Mouse (Mus musculus): ENCODE data around the gene Rras2.

Rras2 gene

DNA sequence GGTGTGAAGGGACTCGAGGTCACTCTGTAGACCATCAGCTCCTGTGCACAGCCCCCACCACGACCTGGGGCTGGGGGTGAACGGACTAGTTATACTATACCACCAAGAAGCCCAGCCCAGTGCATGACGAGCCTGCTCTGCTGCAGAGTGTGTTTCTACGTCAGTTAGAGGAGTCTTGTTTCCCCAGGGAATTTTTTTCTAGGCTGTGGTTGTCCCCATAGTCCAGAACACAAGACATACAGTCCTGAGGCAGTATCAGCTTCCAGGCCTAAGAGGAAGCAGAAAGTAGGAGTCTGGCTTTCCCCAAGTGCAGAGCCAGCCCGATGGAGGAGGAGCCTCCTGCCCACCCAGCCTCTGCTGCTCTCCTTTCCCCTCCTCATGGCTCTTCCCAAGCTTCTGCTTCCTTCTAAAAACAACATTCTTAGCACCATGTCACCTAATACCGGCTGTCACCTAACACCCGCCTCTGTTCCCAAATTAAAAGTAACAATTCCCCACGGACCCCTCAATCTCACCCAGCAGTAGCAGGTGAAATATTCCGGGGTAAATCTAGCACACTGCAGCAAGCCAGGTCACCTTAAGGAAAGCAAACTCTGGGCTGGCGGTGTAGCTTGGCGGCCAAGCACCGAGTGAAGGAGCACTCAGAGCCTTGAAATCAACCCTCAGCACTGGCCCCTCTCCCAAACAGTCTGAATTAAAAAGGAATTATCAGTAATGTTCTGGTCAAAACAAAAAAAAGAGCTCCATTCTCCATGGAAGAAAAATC is 45.5 kb downstream of the Rras2 start:
- peak in 1 of 2 experiments; percentile 48 for DNase-seq (ENCODE audit: low spot score in 2 of 2)

DNA sequence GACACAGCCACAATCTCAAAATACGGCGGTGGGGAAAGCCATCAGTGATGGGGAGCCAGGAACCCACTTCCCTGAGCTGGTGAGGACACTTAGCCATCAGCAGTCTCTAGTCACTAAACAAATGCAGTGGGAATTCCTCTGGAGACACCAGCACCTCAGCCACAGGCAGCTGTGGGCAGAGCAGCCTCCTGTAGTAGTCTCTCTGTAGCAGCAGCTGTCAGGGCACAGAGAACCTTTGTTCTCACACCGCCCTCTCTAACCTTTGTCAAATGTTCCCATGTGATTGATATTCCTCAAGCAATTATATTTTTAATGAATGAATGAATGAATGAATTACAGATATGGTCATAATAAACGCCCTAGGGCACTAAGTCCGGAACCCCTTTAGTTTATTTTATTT is 46.2 kb downstream of the Rras2 start:
- no peak for DNase-seq (ENCODE audit: low spot score in 2 of 2)

DNA sequence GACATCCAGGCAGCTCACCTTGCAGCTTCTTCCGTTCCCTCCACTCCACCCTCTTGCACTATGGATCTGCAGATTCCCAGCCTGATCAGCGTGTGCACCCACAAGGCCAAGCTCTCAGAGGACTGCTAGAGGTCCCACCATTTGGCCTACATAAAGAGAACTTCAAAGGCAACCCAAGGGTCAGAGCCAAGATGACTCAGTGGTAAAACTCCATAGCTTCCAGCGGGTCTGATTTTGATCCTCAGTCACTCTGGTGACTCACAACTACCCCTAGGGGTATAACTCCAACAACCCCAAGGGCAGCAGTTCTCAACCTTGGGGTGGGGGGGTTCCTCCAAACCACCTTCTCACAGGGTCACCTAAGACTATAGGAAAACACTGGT is 47.1 kb downstream of the Rras2 start:
- DNase-seq (ENCODE audit: low spot score in 2 of 2) = no peak

DNA sequence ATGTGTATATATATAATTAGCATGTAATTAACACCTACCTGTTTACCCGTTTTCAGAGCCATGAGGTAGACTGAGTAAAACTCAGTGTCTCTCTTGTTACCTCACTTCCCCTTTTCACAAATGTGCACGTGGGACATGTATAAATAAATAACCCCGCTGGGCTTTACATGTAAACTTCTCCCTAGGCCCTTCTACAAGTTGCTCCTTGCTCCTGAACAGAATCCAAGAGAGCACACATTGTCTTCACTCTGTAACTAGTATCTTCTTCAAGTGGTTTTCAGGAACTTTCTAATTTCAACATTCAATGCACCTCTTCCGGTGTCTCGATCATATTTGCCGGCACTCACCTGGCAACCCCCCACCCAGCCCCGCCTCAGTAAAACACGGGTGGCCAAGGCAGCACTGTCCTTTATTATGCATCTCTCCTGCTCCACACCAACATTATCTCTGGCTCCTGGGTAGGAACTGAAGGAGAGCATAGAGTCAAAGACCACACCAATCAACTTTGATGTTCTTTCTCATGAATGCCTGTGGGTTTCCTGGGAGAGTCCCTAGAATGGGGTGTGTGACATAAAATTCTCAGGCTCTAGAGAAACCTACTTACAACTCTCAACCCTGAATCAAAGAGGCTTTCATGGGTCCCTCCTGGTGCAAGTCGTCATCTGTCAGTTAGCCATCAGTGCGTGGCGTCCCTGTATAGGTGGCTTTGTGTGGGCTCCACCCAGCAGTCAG is 47.7 kb downstream of the Rras2 start:
- DNase-seq (ENCODE audit: low spot score in 2 of 2) = no peak

DNA sequence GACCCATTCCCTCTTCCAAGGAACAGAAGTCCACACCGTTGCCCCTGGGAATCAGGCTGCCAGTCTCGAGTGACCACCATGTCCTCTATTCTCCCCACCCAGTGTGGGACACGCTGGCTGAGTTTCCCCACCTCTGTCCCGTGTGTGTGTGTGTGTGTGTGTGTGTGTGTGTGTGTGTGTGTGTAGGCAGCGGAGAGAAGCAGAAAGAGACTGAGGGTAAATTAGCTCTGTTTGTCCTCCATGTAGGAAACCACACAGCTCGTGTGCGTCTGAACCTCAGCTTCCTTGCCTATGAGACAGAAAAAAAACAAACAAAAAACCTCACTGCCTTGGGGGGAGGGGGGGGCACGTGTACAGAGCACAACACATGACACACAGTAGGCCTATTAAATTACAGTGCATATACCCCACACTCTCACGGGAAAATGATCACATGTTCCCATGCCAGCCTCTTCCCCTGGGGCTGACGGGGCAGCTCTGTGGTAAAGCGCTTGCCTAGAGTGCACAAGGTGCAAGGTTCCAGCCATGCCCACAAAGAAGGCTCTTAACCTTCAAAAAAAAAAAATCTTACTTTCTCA is 48.5 kb downstream of the Rras2 start:
- DNase-seq (ENCODE audit: low spot score in 2 of 2) = no peak

DNA sequence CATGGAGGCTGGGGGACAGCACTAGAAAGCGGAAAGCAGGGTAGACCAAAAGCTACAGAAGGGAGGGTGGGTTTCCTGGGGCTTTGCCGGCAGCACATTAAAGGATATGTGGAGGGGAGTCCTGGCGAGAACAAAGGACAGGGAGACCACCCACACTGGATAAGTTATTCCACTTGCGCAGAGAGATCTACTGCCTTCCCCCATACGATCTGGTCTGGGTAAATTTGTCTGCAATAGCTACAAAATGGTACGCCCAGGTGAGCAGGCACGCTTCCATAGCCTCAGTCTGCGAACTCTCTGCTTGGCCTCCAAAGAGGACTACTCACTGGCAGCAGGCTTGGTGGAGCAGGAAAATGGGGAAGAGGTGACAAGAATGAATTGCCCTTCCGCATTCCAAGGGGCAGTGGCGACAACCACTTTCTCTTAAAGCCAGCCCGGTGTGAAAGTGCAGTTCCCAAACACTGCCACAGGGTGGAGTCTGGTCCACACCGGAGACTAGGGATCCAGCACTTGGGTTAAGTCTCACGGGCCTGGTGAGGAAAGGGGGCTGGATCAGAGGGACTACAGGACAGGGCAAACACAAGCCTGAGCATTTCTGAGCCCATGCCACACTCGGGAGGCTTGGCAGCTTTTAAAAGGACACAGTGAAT is 50.9 kb downstream of the Rras2 start:
- peak; percentile 71 for DNase-seq (ENCODE audit: low spot score in 2 of 2)

DNA sequence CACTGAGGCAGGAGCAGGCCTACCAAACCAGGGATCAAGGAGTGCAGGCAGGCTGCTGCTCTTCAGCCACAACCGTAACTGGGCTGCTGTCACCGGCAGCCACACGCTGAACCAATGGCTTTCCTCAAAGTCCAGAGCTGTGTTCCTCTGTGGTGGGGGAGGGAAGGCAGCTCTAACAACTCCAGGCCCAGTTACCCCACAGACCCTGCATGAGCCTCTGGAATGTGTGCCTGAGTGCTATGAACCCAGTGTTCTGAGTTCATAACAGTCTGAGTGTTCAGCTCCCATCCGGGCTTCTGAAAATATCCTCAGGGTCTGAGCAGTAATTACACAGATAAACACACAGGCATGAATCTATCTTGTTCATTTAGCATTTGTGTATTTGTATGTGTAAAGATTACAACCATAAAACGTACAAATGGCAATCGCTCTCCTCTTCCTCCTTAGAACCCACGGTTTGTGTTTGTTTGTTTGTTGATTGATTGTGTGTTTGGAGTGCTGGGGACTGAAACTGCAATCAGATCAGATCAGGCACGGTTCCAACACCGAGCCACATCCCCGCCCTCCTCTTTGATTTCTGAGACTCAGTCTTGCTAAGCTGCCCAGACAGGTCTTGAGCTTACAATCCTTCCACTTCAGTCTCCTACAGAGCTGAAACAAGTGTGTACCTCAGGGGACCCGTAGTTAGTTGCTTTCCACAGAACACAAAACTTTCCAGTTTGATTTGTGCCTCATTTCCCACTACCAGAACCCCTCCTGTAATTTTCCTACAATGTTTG is 52.0 kb downstream of the Rras2 start:
- DNase-seq (ENCODE audit: low spot score in 2 of 2) = no peak

DNA sequence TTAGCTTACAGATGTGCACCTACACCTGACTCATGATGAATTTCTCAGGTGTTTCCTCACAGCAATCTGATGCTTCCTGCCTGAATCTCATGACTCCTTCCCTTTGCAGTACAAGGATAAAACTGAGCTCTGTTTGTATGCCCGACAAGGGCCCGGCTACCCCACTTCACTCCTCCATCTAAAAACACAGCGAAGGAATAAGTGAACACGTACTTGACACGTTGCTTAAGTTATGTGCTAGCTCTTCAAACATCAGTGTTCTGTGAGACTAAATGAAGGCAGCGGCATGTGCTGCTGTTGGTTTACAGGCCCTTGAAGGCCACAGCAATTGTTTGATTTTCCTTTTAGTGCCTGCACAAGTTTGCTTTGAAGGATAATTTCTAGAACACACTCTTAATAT is 53.6 kb downstream of the Rras2 start:
- no peak for DNase-seq (ENCODE audit: low spot score in 2 of 2)

DNA sequence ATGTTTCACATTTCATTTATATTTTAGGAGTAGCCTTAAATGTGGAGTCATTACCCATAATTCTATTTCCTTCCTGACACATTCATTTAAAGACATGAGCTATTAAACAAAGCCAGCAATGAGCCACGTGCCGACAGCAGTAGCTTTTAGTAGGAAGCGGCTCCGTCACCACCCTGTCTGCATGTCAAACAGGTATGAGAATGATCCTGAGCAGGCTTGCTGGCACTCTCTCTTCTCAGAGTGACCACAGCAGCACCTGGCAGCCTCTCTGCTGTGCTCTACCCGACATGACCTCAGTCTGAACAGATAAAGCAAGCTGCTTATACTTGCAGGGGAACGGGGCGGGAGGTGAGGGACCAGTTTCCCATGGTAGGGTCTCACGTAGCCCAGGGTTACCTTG is 54.0 kb downstream of the Rras2 start:
- peak in 1 of 2 experiments; percentile 64 for DNase-seq (ENCODE audit: low spot score in 2 of 2)

DNA sequence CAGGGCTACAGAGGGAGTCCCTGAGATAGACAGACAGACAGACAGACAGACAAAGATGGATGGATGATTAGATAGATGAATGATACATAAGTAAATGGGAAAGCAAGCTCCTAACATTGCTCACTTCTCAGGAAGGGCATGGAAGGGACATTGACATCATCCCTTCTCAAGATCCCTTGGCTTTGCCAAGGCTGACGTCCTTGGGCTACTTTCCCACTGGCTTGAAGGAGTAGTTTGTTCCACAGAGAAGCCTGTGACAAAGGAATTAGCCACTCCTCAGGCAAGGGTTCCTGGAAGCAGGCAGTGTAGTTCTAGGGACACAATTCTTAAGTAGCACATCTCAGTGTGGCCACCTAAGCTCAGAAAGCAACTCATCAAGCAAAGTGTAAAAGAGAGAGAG is 55.1 kb downstream of the Rras2 start:
- no peak for DNase-seq (ENCODE audit: low spot score in 2 of 2)

DNA sequence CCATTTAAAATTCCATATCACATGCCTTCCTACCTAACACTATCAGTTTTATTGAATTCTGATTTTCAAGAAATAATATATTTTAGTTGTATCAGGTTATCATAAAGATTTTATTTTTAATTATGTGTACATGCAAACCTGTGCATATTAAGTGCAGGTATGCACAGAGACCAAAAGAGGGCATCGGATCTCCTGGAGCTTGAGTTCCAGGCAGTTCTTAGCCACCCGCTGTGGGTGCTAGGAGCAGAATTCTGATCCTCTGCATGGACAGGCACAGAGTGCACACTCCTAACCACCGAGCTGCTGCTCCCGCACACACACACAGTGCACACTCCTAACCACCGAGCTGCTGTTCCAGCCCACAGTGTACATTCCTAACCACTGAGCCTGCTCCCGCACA is 57.1 kb downstream of the Rras2 start:
- no peak for DNase-seq (ENCODE audit: low spot score in 2 of 2)

DNA sequence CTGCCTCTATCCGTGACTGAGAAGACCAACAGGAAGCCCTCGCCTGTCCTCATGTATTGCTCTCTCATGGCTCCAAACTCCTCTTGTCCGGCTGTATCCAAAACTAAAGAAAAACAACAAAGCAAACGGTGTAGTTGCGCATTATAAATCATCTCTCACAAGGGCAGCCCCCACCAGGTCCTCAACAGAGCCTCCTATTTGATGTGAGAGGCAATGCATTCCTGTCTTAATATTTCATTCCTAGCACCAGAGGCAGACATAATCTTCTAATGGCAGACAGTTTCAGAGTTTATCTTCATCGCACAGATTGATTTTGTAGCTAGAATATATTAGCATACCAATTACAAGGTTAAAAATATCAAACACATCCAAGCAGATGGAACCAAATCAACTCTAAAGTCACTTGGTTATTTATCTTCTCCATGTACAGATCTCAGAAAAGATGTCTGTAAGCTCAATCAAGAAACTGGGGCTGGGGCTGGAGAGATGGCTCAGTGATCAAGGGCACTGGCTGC is 58.6 kb downstream of the Rras2 start:
- DNase-seq (ENCODE audit: low spot score in 2 of 2) = no peak

DNA sequence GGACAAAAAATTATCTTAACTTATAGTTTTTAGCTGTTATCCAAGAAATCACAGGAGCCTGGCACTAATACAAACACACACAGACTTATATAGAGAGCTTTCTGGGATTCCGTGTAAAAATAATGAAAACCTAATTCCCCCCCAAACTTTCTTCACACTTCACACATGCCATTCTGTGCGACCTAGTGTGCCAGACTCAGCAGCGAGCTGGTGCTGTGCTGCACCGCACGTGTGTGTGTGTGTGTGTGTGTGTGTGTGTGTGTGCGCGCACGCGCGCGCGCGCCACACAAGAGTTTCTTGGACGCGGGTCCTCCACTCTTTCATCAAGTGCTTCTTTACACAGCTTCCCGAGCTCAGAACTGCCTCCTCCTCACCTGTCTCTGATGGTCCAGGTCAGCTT is 59.4 kb downstream of the Rras2 start:
- DNase-seq (ENCODE audit: low spot score in 2 of 2) = no peak

DNA sequence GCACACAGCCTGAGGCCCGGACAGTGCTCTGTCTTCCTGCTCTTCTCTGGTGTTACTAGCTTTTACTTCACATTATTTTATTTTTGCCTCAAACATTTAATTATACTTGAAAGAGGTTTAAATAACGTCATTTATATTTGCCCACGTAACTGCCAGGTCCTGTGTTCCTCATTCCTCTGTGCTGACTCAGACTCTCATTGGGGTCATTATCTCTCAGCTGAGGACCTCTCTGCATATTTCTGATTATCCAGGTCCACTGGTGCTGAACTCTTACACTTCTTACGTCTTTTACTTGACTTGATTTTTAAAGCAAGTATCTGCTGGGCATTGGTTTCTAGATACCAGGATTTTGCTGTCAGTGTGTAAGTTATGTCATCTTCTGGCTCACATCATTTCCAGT is 63.9 kb downstream of the Rras2 start:
- DNase-seq (ENCODE audit: low spot score in 2 of 2) = no peak

DNA sequence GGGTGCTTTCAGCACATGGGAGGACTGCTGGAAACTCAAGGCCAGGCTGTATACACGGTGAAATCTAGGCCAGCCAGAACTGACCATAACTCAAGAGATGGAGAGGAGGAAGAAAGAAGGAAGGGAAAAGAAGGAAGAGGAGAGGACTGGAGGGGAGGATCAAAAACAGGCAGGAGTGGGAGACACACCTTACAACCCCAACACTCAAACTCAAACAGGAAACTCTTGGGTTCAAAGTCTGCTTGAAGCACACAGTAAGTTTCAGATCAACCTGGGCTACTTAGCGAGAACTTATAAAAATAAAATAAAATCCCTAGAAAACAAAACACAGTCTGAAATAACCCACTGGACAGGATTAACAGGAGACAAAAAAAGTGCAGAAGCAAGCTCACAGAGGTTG is 71.8 kb downstream of the Rras2 start:
- DNase-seq (ENCODE audit: low spot score in 2 of 2) = no peak

DNA sequence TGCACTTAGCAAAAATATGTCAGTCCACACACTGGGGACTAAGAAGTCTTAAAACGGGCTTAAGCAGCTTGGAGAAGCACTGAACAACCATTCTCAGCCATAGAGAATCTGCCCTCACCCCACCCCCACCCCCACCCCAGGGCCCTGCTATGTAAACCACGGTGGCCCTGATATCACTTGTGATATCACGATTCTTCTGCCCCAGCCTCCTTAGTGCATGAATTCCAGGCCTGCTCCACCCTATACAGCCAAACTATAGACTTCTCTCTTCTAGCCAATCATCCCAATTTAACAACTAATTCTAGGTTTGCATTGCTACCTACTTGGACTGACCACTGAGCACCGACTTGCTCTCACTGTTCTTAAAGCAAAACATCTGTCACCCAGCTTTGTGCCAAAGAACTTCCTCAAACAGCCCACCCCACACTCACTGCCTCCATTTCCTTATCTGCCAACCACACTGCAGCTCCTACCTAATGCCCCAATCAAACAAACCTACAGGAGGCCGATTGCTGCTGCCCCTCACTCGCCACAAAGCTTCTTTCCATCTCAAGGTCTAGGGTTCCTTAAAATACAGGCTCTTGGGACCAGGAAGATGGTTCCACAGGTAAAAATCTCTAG is 73.5 kb downstream of the Rras2 start:
- DNase-seq (ENCODE audit: low spot score in 2 of 2) = no peak

DNA sequence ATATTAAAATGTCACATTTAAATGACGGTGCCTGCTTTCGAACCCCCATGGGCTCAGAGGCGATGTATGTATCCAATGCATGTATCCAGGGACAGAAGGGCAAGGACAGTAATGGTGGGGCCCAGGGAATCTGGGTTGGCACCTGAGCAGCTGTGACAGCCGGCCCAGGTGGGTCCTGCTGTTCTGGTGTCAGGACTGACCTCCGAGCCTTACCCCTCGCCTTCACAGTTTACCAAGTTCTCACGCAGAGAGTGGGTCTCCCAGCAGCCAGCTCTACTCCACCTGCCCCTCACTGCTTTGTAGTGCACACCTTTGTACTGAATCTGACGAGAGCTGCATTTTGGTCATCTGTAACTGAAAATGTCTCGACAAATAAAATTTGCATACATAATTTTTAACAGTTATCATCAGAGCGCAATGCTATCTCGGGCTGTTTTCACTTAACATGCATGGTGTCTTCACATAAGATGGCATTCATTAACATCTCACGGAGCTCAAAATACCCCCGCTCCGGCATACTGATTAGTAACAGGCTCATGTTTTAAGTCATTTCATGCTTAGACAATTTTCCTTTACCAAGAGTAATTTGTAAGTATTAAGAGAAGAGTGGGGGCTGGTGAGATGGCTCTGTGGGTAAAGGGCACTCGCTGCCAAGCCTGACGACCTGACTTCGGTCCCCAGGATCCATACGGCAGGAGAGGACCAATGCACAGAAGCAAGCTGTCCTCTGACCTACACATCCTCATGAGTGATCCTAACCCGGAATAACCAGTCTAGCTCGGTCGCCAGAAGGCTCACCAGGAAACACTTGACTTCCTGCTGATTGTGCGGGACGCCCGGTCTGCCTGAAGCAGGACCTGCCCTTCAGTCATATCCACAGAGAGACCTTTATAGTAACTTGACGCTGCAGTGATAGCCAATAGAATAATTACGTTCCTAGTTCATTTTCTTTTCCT is 74.3 kb downstream of the Rras2 start:
- DNase-seq (ENCODE audit: low spot score in 2 of 2) = no peak

DNA sequence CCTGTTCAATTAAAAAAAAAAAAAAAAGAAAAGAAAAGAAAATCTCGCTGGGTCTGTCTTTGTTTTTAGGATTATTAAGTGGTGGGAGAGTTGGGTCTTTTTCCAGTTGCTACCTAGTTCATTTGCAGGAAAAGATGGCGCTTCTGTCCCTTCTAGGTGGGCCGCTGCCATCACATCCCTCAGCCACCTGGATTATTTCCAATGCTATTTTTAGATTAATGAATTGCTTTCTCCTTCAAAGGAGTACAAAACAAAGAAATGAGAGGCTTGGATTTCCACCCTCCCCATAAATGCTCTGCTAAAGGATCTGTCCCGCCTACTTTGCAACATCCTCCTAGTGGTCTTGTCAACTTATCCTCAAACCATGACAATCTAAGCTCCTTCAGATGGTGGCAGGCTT is 76.2 kb downstream of the Rras2 start:
- DNase-seq (ENCODE audit: low spot score in 2 of 2) = no peak

DNA sequence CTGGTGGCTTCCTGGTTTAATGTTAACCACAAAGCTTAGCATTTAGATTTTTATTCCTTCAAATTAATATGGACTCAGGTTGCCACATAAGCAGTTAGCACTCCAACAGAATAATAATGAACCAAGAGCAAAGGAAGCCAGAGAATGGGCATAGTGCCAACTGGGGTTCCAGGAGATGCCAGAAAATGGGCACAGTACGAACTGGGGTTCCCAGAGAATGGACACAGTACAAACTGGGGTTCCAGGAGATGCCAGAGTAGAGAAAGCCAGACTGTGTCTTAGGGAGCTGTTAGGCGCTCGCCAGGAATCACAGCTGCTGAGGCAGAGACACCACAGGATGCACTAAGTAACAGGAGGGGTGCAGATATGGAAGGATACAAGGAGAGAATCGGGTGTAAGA is 80.3 kb downstream of the Rras2 start:
- DNase-seq (ENCODE audit: low spot score in 2 of 2) = no peak

DNA sequence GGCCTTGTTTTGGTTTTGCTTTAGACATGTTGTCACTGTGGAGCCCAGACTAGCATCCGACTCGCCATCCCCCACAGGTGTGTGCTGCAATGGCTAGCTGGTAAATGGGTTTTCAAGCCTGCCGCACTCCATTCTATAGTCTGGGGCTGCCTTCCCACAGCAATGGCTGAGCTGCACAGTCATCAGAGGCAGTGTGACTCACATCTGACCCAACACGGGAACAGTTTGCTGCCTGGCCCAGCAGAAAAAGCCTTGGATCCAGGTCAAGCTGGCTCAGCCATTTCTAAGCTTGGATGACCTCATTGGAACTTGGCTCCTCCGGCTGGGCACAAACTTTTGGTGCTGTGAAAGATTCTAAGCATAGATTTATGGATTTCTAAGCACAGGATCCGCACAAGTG is 88.0 kb downstream of the Rras2 start:
- peak in 1 of 2 experiments; percentile 42 for DNase-seq (ENCODE audit: low spot score in 2 of 2)
